Mouse (Mus musculus): ENCODE data around the gene Becn1.

- TF ChIP-seq CTCF (IDR thresholded peaks at IDR 0.05; ENCODE audit: low read depth) (no peak), EP300 (IDR thresholded peaks at IDR 0.05; ENCODE audit: low read depth) (no peak)
These were observed 46.7 kb upstream of the Becn1 start for GRCm38 (mm10) chr11:101348774-101349173.
